Mouse (Mus musculus): ENCODE measurements at regions not wholly inside any gene's neighbourhood (a gene's known extent, or its start where the extent isn't known, plus 50 kb on each side); places are given as distances from the start of the nearest gene placed in this dataset.
A peak's percentile ranks its signal among the peaks of the same experiment; 100 is the strongest.

DNA sequence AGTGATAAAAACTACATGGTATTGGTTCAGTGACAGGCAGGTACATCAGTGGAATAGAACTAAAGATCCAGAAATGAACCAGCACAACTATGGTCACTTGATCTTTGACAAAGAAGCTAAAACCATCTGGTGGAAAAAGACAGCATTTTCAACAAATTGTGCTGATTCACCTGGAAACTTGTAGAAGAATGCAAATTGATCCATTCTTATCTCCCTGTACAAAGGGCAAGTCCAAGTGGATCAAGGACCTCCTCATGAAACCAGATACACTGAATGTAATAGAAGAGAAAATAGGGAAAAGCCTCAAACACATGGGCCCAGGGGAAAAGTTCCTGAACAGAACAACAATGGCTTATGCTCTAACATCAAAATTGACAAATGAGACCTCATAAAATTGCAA lies 194.8 kb upstream of the Mgat4c start:
- H3K9ac ChIP-seq = no peak overlapping the region
- no peaks in the 10 kb centered on the region for H3K9me3 ChIP-seq (ENCODE audit: control insufficient read depth, low read length)
- no peaks in the 10 kb centered on the region for H3K4me1 ChIP-seq (replicated peaks; ENCODE audit: control insufficient read depth, insufficient read depth, low read length)
- ATAC-seq (ENCODE audit: low FRiP score) = no peak
- no peak overlapping the region for H3K4me3 ChIP-seq (replicated peaks; ENCODE audit: low read length)
- no peak for DNase-seq (ENCODE audit: low spot score)
- H3K36me3 ChIP-seq (replicated peaks; ENCODE audit: control insufficient read depth, insufficient read depth) = no peaks in the 10 kb centered on the region
- no peaks in the 10 kb centered on the region for H3K27me3 ChIP-seq (ENCODE audit: control insufficient read depth, insufficient read depth, low read length)
- H3K4me2 ChIP-seq (replicated peaks) = no peak overlapping the region
- no peak overlapping the region for H3K27ac ChIP-seq

DNA sequence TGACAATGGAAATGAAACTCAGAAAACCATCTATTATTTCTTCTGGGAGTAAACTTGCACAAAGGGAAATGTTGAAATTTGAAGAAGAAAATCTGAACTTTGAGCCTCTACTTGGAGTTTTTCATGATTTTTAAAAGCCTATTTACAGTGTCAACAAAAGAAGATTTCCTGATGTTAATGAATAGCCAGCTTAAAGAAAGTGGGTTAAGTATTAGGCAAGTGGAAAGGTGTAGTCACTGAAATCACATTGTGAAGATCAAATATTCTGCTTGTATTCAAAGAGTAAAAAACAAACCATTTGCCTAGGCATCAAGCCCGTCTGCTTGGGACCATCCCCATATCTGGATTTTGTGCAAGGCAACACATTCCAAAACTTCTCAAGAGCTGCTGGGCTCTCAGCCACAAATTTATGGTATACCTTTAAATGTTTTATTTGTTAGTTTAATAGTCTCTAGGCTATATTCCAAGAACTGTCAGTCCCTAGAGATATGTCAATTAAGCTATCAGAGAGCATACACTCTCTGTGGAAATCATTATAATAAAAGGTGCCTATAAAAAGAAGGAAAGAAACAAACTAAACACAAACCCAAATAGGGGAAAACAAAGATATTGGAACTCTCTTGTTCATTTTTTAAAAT lies 190.8 kb upstream of the Mgat4c start:
- no peak overlapping the region for H3K4me2 ChIP-seq (replicated peaks)
- H3K27me3 ChIP-seq (ENCODE audit: control insufficient read depth, insufficient read depth, low read length) = no peaks in the 10 kb centered on the region
- ATAC-seq (ENCODE audit: low FRiP score) = no peak
- 80% methylated on average over 1 of the region's 1 CpGs for WGBS
- H3K4me3 ChIP-seq (replicated peaks; ENCODE audit: low read length) = no peak overlapping the region
- DNase-seq (ENCODE audit: low spot score) = no peak
- no peaks in the 10 kb centered on the region for H3K9me3 ChIP-seq (ENCODE audit: control insufficient read depth, low read length)
- H3K9ac ChIP-seq = no peak overlapping the region
- H3K36me3 ChIP-seq (replicated peaks; ENCODE audit: control insufficient read depth, insufficient read depth) = no peaks in the 10 kb centered on the region
- H3K4me1 ChIP-seq (replicated peaks; ENCODE audit: control insufficient read depth, insufficient read depth, low read length) = no peaks in the 10 kb centered on the region
- no peak overlapping the region for H3K27ac ChIP-seq

DNA sequence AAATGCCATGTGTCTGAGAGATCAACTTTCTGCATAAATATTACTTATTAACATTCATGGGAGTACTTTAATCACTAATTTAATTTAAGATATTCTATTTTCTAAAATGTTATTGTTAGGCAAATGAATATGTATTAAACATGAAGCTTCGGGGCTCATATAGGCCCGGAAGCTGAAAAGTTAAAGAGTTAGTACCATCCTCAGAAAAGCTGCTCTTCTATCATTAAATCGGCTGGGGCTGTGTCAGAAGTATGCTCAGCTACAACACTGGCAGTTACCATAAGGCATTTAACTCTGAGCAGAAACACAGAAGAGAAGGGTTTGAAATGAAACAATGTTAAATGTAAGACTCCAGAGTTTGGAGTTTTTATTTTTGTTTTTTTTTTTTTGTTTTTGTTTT lies 166.2 kb upstream of the Mgat4c start:
- no peak overlapping the region for H3K9ac ChIP-seq
- H3K4me1 ChIP-seq (replicated peaks; ENCODE audit: control insufficient read depth, insufficient read depth, low read length) = no peaks in the 10 kb centered on the region
- ATAC-seq (ENCODE audit: low FRiP score) (no peak), DNase-seq (ENCODE audit: low spot score) (no peak)
- H3K27ac ChIP-seq = no peak overlapping the region
- H3K27me3 ChIP-seq (ENCODE audit: control insufficient read depth, insufficient read depth, low read length) = no peaks in the 10 kb centered on the region
- H3K4me3 ChIP-seq (replicated peaks; ENCODE audit: low read length) = no peak overlapping the region
- no peak overlapping the region for H3K4me2 ChIP-seq (replicated peaks)
- H3K9me3 ChIP-seq (ENCODE audit: control insufficient read depth, low read length) = no peaks in the 10 kb centered on the region
- H3K36me3 ChIP-seq (replicated peaks; ENCODE audit: control insufficient read depth, insufficient read depth) = no peaks in the 10 kb centered on the region
- 61% methylated on average over 3 of the region's 3 CpGs for WGBS

DNA sequence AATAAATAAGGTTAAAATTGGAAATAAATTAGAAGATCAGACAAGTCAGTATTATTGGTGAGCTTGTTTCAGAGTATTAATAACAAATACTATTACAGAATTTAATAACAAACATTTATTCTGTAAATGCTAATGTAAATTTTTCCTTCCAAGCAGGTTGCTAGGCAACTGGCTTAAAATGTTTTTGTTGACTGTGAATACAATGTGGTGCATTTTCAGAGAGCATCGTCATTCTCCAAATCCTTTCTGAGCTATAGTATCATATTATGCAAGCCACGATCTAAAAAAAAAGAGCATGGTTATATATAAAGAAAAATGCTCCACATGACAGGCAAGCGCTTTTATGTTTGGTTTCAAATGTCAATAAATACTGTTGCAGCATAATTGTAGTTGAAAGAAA lies 164.4 kb upstream of the Mgat4c start:
- no peak overlapping the region for H3K4me3 ChIP-seq (replicated peaks; ENCODE audit: low read length)
- no peak overlapping the region for H3K4me2 ChIP-seq (replicated peaks)
- H3K4me1 ChIP-seq (replicated peaks; ENCODE audit: control insufficient read depth, insufficient read depth, low read length) = no peaks in the 10 kb centered on the region
- ATAC-seq (ENCODE audit: low FRiP score) (0 out of 2 replicates have a peak, but pooled peaks have one; percentile 31), DNase-seq (ENCODE audit: low spot score) (peak; percentile 60)
- H3K36me3 ChIP-seq (replicated peaks; ENCODE audit: control insufficient read depth, insufficient read depth) = no peaks in the 10 kb centered on the region
- H3K27me3 ChIP-seq (ENCODE audit: control insufficient read depth, insufficient read depth, low read length) = no peaks in the 10 kb centered on the region
- H3K9ac ChIP-seq = no peak overlapping the region
- 39% methylated on average over 3 of the region's 3 CpGs for WGBS
- no peaks in the 10 kb centered on the region for H3K9me3 ChIP-seq (ENCODE audit: control insufficient read depth, low read length)
- no peak overlapping the region for H3K27ac ChIP-seq

DNA sequence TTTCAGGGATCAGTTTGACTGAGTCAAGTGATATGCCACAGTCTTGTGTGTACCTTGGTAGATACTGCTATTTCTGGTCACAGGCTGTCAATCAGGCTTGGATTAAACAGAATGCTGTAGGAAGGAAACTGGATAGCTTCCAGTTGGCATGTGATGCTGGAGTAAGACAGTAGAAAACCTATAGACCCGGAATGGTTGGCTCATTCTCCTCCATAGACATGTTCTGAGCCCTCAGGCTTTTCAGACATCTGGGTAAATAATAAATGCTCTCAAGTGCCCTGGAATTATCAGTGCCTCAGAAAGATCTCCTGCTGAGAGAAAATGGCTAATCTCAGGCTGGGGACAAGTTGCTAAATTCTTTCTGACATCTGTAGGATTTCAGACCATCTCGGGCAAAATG lies 149.0 kb upstream of the Mgat4c start:
- H3K4me3 ChIP-seq (replicated peaks; ENCODE audit: low read length) = no peak overlapping the region
- no peak overlapping the region for H3K4me2 ChIP-seq (replicated peaks)
- no peak overlapping the region for H3K27ac ChIP-seq
- no peaks in the 10 kb centered on the region for H3K9me3 ChIP-seq (ENCODE audit: control insufficient read depth, low read length)
- peak; percentile 25 for DNase-seq (ENCODE audit: low spot score)
- ATAC-seq (ENCODE audit: low FRiP score) = 0 out of 2 replicates have a peak, but pooled peaks have one; percentile 46
- H3K27me3 ChIP-seq (ENCODE audit: control insufficient read depth, insufficient read depth, low read length) = no peaks in the 10 kb centered on the region
- no peak overlapping the region for H3K9ac ChIP-seq
- H3K4me1 ChIP-seq (replicated peaks; ENCODE audit: control insufficient read depth, insufficient read depth, low read length) = no peaks in the 10 kb centered on the region
- no peaks in the 10 kb centered on the region for H3K36me3 ChIP-seq (replicated peaks; ENCODE audit: control insufficient read depth, insufficient read depth)
- 49% methylated on average over 2 of the region's 2 CpGs for WGBS

DNA sequence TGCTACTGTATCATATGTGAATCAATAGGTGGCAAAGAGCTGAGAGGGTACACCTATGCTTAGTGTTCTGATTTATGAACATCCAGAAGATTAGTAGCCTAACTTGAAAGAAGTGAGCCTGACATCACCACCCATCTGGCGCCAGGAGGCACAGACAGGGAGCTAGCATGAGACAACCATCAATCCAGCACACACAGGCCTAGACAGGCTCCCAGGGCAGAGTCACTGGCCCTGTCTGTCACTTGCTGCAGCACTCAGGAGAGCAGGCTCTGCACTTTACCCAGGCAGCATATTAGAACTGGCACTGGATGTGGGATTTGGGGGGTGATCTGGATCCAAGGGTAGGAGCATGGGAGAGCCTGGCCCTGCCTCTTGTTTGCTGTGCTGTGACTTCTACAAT lies 137.1 kb upstream of the Mgat4c start:
- Histone ChIP-seq H3K4me3 (replicated peaks; ENCODE audit: low read length) (no peak overlapping the region), H3K9ac (no peak overlapping the region), H3K36me3 (replicated peaks; ENCODE audit: control insufficient read depth, insufficient read depth) (no peaks in the 10 kb centered on the region), H3K9me3 (ENCODE audit: control insufficient read depth, low read length) (no peaks in the 10 kb centered on the region), H3K27ac (no peak overlapping the region), H3K4me2 (replicated peaks) (no peak overlapping the region), H3K27me3 (ENCODE audit: control insufficient read depth, insufficient read depth, low read length) (no peaks in the 10 kb centered on the region), H3K4me1 (replicated peaks; ENCODE audit: control insufficient read depth, insufficient read depth, low read length) (no peaks in the 10 kb centered on the region)
- WGBS = 70% methylated on average over 1 of the region's 1 CpGs
- DNase-seq (ENCODE audit: low spot score) = no peak
- no peak for ATAC-seq (ENCODE audit: low FRiP score)

DNA sequence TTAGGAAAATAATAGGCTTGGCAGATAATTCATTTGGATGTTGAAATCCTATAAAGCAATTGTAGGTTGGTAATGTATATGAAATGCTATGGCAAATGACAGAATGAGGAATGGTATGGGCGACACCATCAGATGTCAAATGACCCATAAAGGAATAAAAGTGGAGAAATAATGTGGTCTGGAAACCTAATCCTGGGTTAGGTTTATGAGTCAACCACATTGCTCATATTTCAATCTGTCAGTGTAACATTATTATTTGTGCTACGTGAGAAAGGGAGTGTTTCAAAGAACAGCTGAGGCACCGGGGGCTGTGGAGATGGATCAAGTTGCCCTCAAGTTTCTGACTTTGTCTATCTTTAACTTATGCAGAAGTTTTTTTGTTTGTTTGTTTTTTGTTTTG lies 130.6 kb upstream of the Mgat4c start:
- no peaks in the 10 kb centered on the region for H3K36me3 ChIP-seq (replicated peaks; ENCODE audit: control insufficient read depth, insufficient read depth)
- DNase-seq (ENCODE audit: low spot score) (no peak), ATAC-seq (ENCODE audit: low FRiP score) (no peak)
- H3K4me3 ChIP-seq (replicated peaks; ENCODE audit: low read length) = no peak overlapping the region
- no peaks in the 10 kb centered on the region for H3K9me3 ChIP-seq (ENCODE audit: control insufficient read depth, low read length)
- H3K4me1 ChIP-seq (replicated peaks; ENCODE audit: control insufficient read depth, insufficient read depth, low read length) = no peaks in the 10 kb centered on the region
- no peaks in the 10 kb centered on the region for H3K27me3 ChIP-seq (ENCODE audit: control insufficient read depth, insufficient read depth, low read length)
- WGBS = 69% methylated on average over 3 of the region's 3 CpGs
- H3K27ac ChIP-seq = no peak overlapping the region
- H3K4me2 ChIP-seq (replicated peaks) = no peak overlapping the region
- H3K9ac ChIP-seq = no peak overlapping the region

Data from hindbrain, embryonic 14.5 days (tissue).